Mouse (Mus musculus): Measurements from ENCODE around the gene Rxra. TPM values are rescaled to one million over a fixed set of nuclear protein-coding genes. Genes with fewer than 3 reads are reported as not detected.

The Rxra gene
- total and polyA plus RNA-seq, 3 experiments: 0.05 TPM; not detected in 2

GRCm38 (mm10) chr2:27758414-27759301, 82.4 kb downstream of the Rxra start:
- Histone ChIP-seq H3K36me3 (replicated peaks) (no peaks in the 10 kb centered on the region), H3K27me3 (ENCODE audit: insufficient read depth, low read length) (peaks cover 51% of the 10 kb centered on the region), H3K9me3 (replicated peaks) (no peaks in the 10 kb centered on the region), H3K4me3 (ENCODE audit: low read depth, low read length) (no peak overlapping the region), H3K4me1 (ENCODE audit: insufficient read depth, low read depth, low read length) (no peaks in the 10 kb centered on the region)
- DNase-seq (ENCODE audit: low spot score): no peak
- no peak for ATAC-seq (ENCODE audit: extremely low read depth, insufficient number of reproducible peaks, low FRiP score, poor library complexity, severe bottlenecking)
- TF ChIP-seq TAL1 (conservative IDR thresholded peaks at IDR 0.05; ENCODE audit: low read depth, low read length): no peak
- TF ChIP-seq GATA1 (IDR thresholded peaks at IDR 0.05; ENCODE audit: borderline replicate concordance, low read length): no peak
- no peak for TF ChIP-seq POLR2AphosphoS5 (IDR thresholded peaks at IDR 0.05; ENCODE audit: insufficient replicate concordance, low read depth, low read length)
- no peak for TF ChIP-seq GATA2 (IDR thresholded peaks at IDR 0.05; ENCODE audit: borderline replicate concordance, low read depth, low read length)
- TF ChIP-seq CTCF (IDR thresholded peaks at IDR 0.05; ENCODE audit: low read depth, low read length): no peak

GRCm38 (mm10) chr2:27759431-27759830, 83.2 kb downstream of the Rxra start:
- ATAC-seq (ENCODE audit: extremely low read depth, insufficient number of reproducible peaks, low FRiP score, poor library complexity, severe bottlenecking) (no peak), DNase-seq (ENCODE audit: low spot score) (no peak)
- H3K36me3 ChIP-seq (replicated peaks): no peaks in the 10 kb centered on the region
- no peaks in the 10 kb centered on the region for H3K9me3 ChIP-seq (replicated peaks)
- no peak overlapping the region for H3K4me3 ChIP-seq (ENCODE audit: low read depth, low read length)
- peaks cover 53% of the 10 kb centered on the region for H3K27me3 ChIP-seq (ENCODE audit: insufficient read depth, low read length)
- TF ChIP-seq GATA2 (IDR thresholded peaks at IDR 0.05; ENCODE audit: borderline replicate concordance, low read depth, low read length): no peak
- TF ChIP-seq CTCF (IDR thresholded peaks at IDR 0.05; ENCODE audit: low read depth, low read length): no peak
- TF ChIP-seq GATA1 (IDR thresholded peaks at IDR 0.05; ENCODE audit: borderline replicate concordance, low read length): no peak
- no peak for TF ChIP-seq POLR2AphosphoS5 (IDR thresholded peaks at IDR 0.05; ENCODE audit: insufficient replicate concordance, low read depth, low read length)
- TF ChIP-seq TAL1 (conservative IDR thresholded peaks at IDR 0.05; ENCODE audit: low read depth, low read length): no peak
- no peaks in the 10 kb centered on the region for H3K4me1 ChIP-seq (ENCODE audit: insufficient read depth, low read depth, low read length)

GRCm38 (mm10) chr2:27761260-27761995, 85.2 kb downstream of the Rxra start:
- Histone ChIP-seq H3K9me3 (replicated peaks) (no peaks in the 10 kb centered on the region), H3K4me3 (ENCODE audit: low read depth, low read length) (no peak overlapping the region), H3K36me3 (replicated peaks) (no peaks in the 10 kb centered on the region), H3K27me3 (ENCODE audit: insufficient read depth, low read length) (peaks cover 42% of the 10 kb centered on the region), H3K4me1 (ENCODE audit: insufficient read depth, low read depth, low read length) (0 out of 2 replicates have a peak, but pooled peaks cover 2% of the 10 kb centered on the region)
- TF ChIP-seq POLR2AphosphoS5 (IDR thresholded peaks at IDR 0.05; ENCODE audit: insufficient replicate concordance, low read depth, low read length) (no peak), GATA1 (IDR thresholded peaks at IDR 0.05; ENCODE audit: borderline replicate concordance, low read length) (no peak), CTCF (IDR thresholded peaks at IDR 0.05; ENCODE audit: low read depth, low read length) (no peak), TAL1 (conservative IDR thresholded peaks at IDR 0.05; ENCODE audit: low read depth, low read length) (no peak), GATA2 (IDR thresholded peaks at IDR 0.05; ENCODE audit: borderline replicate concordance, low read depth, low read length) (no peak)
- no peak for DNase-seq (ENCODE audit: low spot score)
- ATAC-seq (ENCODE audit: extremely low read depth, insufficient number of reproducible peaks, low FRiP score, poor library complexity, severe bottlenecking): no peak

- ATAC-seq (ENCODE audit: extremely low read depth, insufficient number of reproducible peaks, low FRiP score, poor library complexity, severe bottlenecking): no peak
- Histone ChIP-seq H3K36me3 (replicated peaks) (no peaks in the 10 kb centered on the region), H3K9me3 (replicated peaks) (no peaks in the 10 kb centered on the region), H3K27me3 (ENCODE audit: insufficient read depth, low read length) (peaks cover 37% of the 10 kb centered on the region), H3K4me3 (ENCODE audit: low read depth, low read length) (no peak overlapping the region), H3K4me1 (ENCODE audit: insufficient read depth, low read depth, low read length) (0 out of 2 replicates have a peak, but pooled peaks cover 2% of the 10 kb centered on the region)
- TF ChIP-seq GATA1 (IDR thresholded peaks at IDR 0.05; ENCODE audit: borderline replicate concordance, low read length): no peak
- no peak for TF ChIP-seq CTCF (IDR thresholded peaks at IDR 0.05; ENCODE audit: low read depth, low read length)
- no peak for TF ChIP-seq POLR2AphosphoS5 (IDR thresholded peaks at IDR 0.05; ENCODE audit: insufficient replicate concordance, low read depth, low read length)
- no peak for TF ChIP-seq GATA2 (IDR thresholded peaks at IDR 0.05; ENCODE audit: borderline replicate concordance, low read depth, low read length)
- no peak for TF ChIP-seq TAL1 (conservative IDR thresholded peaks at IDR 0.05; ENCODE audit: low read depth, low read length)
- DNase-seq (ENCODE audit: low spot score): no peak
Observed at GRCm38 (mm10) chr2:27761996-27762340, 85.7 kb downstream of the Rxra start.

- ATAC-seq (ENCODE audit: extremely low read depth, insufficient number of reproducible peaks, low FRiP score, poor library complexity, severe bottlenecking) (no peak), DNase-seq (ENCODE audit: low spot score) (no peak)
- no peak overlapping the region for H3K4me3 ChIP-seq (ENCODE audit: low read depth, low read length)
- TF ChIP-seq POLR2AphosphoS5 (IDR thresholded peaks at IDR 0.05; ENCODE audit: insufficient replicate concordance, low read depth, low read length): no peak
- TF ChIP-seq GATA1 (IDR thresholded peaks at IDR 0.05; ENCODE audit: borderline replicate concordance, low read length): no peak
- no peak for TF ChIP-seq TAL1 (conservative IDR thresholded peaks at IDR 0.05; ENCODE audit: low read depth, low read length)
- TF ChIP-seq CTCF (IDR thresholded peaks at IDR 0.05; ENCODE audit: low read depth, low read length): no peak
- no peak for TF ChIP-seq GATA2 (IDR thresholded peaks at IDR 0.05; ENCODE audit: borderline replicate concordance, low read depth, low read length)
- no peaks in the 10 kb centered on the region for H3K36me3 ChIP-seq (replicated peaks)
- H3K27me3 ChIP-seq (ENCODE audit: insufficient read depth, low read length): peaks cover 36% of the 10 kb centered on the region
- H3K9me3 ChIP-seq (replicated peaks): no peaks in the 10 kb centered on the region
- 0 out of 2 replicates have a peak, but pooled peaks cover 2% of the 10 kb centered on the region for H3K4me1 ChIP-seq (ENCODE audit: insufficient read depth, low read depth, low read length)
Observed at GRCm38 (mm10) chr2:27762509-27762908, 86.3 kb downstream of the Rxra start.
